Mouse (Mus musculus): ENCODE measurements around the gene Zbtb48. TPM values are rescaled to one million over a fixed set of nuclear protein-coding genes. Genes with fewer than 3 reads are reported as not detected.

Zbtb48 gene
- polyA plus RNA-seq, 2 experiments, result 25.4 to 41.5 TPM

GRCm38 (mm10) chr4:152072121-152072601, 44.7 kb upstream of the Zbtb48 start, which contains the start of gene Plekhg5:
Gene Plekhg5 (plus strand): TSS chr4:152072498.
- Histone ChIP-seq H3K4me1 (ENCODE audit: control insufficient read depth, insufficient read depth, low read length) (0 out of 2 replicates have a peak, but pooled peaks cover 7% of the 10 kb centered on the region), H3K9ac (ENCODE audit: low read depth, low read length, severe bottlenecking) (no peak within 1 kb of the TSS), H3K9me3 (ENCODE audit: control insufficient read depth, low read length) (no peaks in the 10 kb centered on the region), H3K27ac (replicated peaks; ENCODE audit: low read depth, low read length) (no peak within 1 kb of the TSS; the same call in 1 of the 2 replicates), H3K36me3 (ENCODE audit: control insufficient read depth, insufficient read depth, low read length) (no peaks in the 10 kb centered on the region), H3K27me3 (ENCODE audit: control insufficient read depth, insufficient read depth, low read length) (no peaks in the 10 kb centered on the region), H3K4me3 (replicated peaks; ENCODE audit: low read length) (no peak within 1 kb of the TSS), H3K4me2 (replicated peaks; ENCODE audit: low read depth, low read length, severe bottlenecking) (no peak within 1 kb of the TSS)
- ATAC-seq (ENCODE audit: low FRiP score, low read depth) (no peak), DNase-seq (ENCODE audit: low spot score) (no peak)
- WGBS, result 67% methylated on average over 10 of the region's 10 CpGs
- no peak for TF ChIP-seq POLR2A (IDR thresholded peaks at IDR 0.05; ENCODE audit: borderline replicate concordance, extremely low read depth, insufficient read depth, insufficient read length)

- TF ChIP-seq POLR2A (IDR thresholded peaks at IDR 0.05; ENCODE audit: borderline replicate concordance, extremely low read depth, insufficient read depth, insufficient read length), result no peak
- Histone ChIP-seq H3K4me3 (replicated peaks; ENCODE audit: low read length) (no peak overlapping the region), H3K36me3 (ENCODE audit: control insufficient read depth, insufficient read depth, low read length) (no peaks in the 10 kb centered on the region), H3K9me3 (ENCODE audit: control insufficient read depth, low read length) (no peaks in the 10 kb centered on the region), H3K27ac (replicated peaks; ENCODE audit: low read depth, low read length) (no peak overlapping the region), H3K4me1 (ENCODE audit: control insufficient read depth, insufficient read depth, low read length) (0 out of 2 replicates have a peak, but pooled peaks cover 7% of the 10 kb centered on the region), H3K4me2 (replicated peaks; ENCODE audit: low read depth, low read length, severe bottlenecking) (no peak overlapping the region), H3K27me3 (ENCODE audit: control insufficient read depth, insufficient read depth, low read length) (no peaks in the 10 kb centered on the region), H3K9ac (ENCODE audit: low read depth, low read length, severe bottlenecking) (no peak overlapping the region)
- ATAC-seq (ENCODE audit: low FRiP score, low read depth) (no peak), DNase-seq (ENCODE audit: low spot score) (no peak)
- WGBS, result 66% methylated on average over 11 of the region's 11 CpGs
These were observed 43.3 kb upstream of the Zbtb48 start for GRCm38 (mm10) chr4:152070494-152071396.

- H3K4me3 ChIP-seq (replicated peaks; ENCODE audit: low read length), result no peak overlapping the region
- H3K4me2 ChIP-seq (replicated peaks; ENCODE audit: low read depth, low read length, severe bottlenecking), result no peak overlapping the region
- H3K27ac ChIP-seq (replicated peaks; ENCODE audit: low read depth, low read length), result no peak overlapping the region
- H3K9me3 ChIP-seq (ENCODE audit: control insufficient read depth, low read length), result no peaks in the 10 kb centered on the region
- H3K4me1 ChIP-seq (ENCODE audit: control insufficient read depth, insufficient read depth, low read length), result 0 out of 2 replicates have a peak, but pooled peaks cover 7% of the 10 kb centered on the region
- H3K27me3 ChIP-seq (ENCODE audit: control insufficient read depth, insufficient read depth, low read length), result no peaks in the 10 kb centered on the region
- DNase-seq (ENCODE audit: low spot score) (no peak), ATAC-seq (ENCODE audit: low FRiP score, low read depth) (no peak)
- H3K9ac ChIP-seq (ENCODE audit: low read depth, low read length, severe bottlenecking), result no peak overlapping the region
- no peaks in the 10 kb centered on the region for H3K36me3 ChIP-seq (ENCODE audit: control insufficient read depth, insufficient read depth, low read length)
- no peak for TF ChIP-seq POLR2A (IDR thresholded peaks at IDR 0.05; ENCODE audit: borderline replicate concordance, extremely low read depth, insufficient read depth, insufficient read length)
- 80% methylated on average over 3 of the region's 3 CpGs for WGBS
These were observed 41.8 kb upstream of the Zbtb48 start for GRCm38 (mm10) chr4:152069245-152069644.

GRCm38 (mm10) chr4:152068166-152068724, 40.8 kb upstream of the Zbtb48 start:
- Histone ChIP-seq H3K9me3 (ENCODE audit: control insufficient read depth, low read length) (no peaks in the 10 kb centered on the region), H3K36me3 (ENCODE audit: control insufficient read depth, insufficient read depth, low read length) (no peaks in the 10 kb centered on the region), H3K27ac (replicated peaks; ENCODE audit: low read depth, low read length) (no peak overlapping the region), H3K27me3 (ENCODE audit: control insufficient read depth, insufficient read depth, low read length) (no peaks in the 10 kb centered on the region), H3K4me1 (ENCODE audit: control insufficient read depth, insufficient read depth, low read length) (0 out of 2 replicates have a peak, but pooled peaks cover 7% of the 10 kb centered on the region), H3K4me3 (replicated peaks; ENCODE audit: low read length) (no peak overlapping the region), H3K4me2 (replicated peaks; ENCODE audit: low read depth, low read length, severe bottlenecking) (no peak overlapping the region), H3K9ac (ENCODE audit: low read depth, low read length, severe bottlenecking) (no peak overlapping the region)
- no peak for TF ChIP-seq POLR2A (IDR thresholded peaks at IDR 0.05; ENCODE audit: borderline replicate concordance, extremely low read depth, insufficient read depth, insufficient read length)
- 87% methylated on average over 5 of the region's 6 CpGs for WGBS
- DNase-seq (ENCODE audit: low spot score) (no peak), ATAC-seq (ENCODE audit: low FRiP score, low read depth) (no peak)

GRCm38 (mm10) chr4:152067280-152067679, 39.8 kb upstream of the Zbtb48 start:
- TF ChIP-seq POLR2A (IDR thresholded peaks at IDR 0.05; ENCODE audit: borderline replicate concordance, extremely low read depth, insufficient read depth, insufficient read length), result no peak
- H3K36me3 ChIP-seq (ENCODE audit: control insufficient read depth, insufficient read depth, low read length), result peaks cover under 1% of the 10 kb centered on the region
- H3K27ac ChIP-seq (replicated peaks; ENCODE audit: low read depth, low read length), result no peak overlapping the region
- 0 out of 2 replicates have a peak, but pooled peaks cover 7% of the 10 kb centered on the region for H3K4me1 ChIP-seq (ENCODE audit: control insufficient read depth, insufficient read depth, low read length)
- no peaks in the 10 kb centered on the region for H3K27me3 ChIP-seq (ENCODE audit: control insufficient read depth, insufficient read depth, low read length)
- no peak overlapping the region for H3K4me2 ChIP-seq (replicated peaks; ENCODE audit: low read depth, low read length, severe bottlenecking)
- H3K4me3 ChIP-seq (replicated peaks; ENCODE audit: low read length), result no peak overlapping the region
- DNase-seq (ENCODE audit: low spot score), result no peak
- H3K9me3 ChIP-seq (ENCODE audit: control insufficient read depth, low read length), result no peaks in the 10 kb centered on the region
- ATAC-seq (ENCODE audit: low FRiP score, low read depth), result no peak
- H3K9ac ChIP-seq (ENCODE audit: low read depth, low read length, severe bottlenecking), result no peak overlapping the region

Data from limb, embryonic 14.5 days (tissue).